Mouse (Mus musculus) heart, embryonic 12.5 days (tissue): Measurements from ENCODE around the gene Cfap36. TPM values are rescaled to one million over a fixed set of nuclear protein-coding genes. Genes with fewer than 3 reads are reported as not detected.

Source experiments
- ATAC-seq: fragments of 200-750 bp; cut with Nextera tagmentation; 2 replicates; pipeline ENCODE4 v1.8.0; 2017; ENCODE audit warnings: moderate TSS enrichment, moderate library complexity; ENCODE audit not compliant: insufficient number of reproducible peaks, low FRiP score
- H3K27ac ChIP-seq: fragments of 300-500 bp; sonication (generic); 2 replicates; pipeline ENCODE4 v1.5.1; 2016; ENCODE audit warnings: mild to moderate bottlenecking, moderate library complexity; ENCODE audit not compliant: poor library complexity, severe bottlenecking
- H3K27me3 ChIP-seq: fragments of 300-500 bp; sonication (generic); replicated peaks from 2 replicates; pipeline ENCODE4 v1.6.1; 2016; ENCODE audit warnings: mild to moderate bottlenecking, moderate library complexity
- H3K36me3 ChIP-seq: fragments of 300-500 bp; sonication (generic); 2 replicates; pipeline ENCODE4 v1.6.1; 2016; ENCODE audit warnings: mild to moderate bottlenecking, moderate library complexity
- H3K4me1 ChIP-seq: fragments of 300-500 bp; sonication (generic); replicated peaks from 2 replicates; pipeline ENCODE4 v1.6.1; 2016; ENCODE audit warnings: mild to moderate bottlenecking
- H3K4me2 ChIP-seq: fragments of 300-500 bp; sonication (generic); 2 replicates; pipeline ENCODE4 v1.6.1; 2016; ENCODE audit warnings: mild to moderate bottlenecking, moderate library complexity
- H3K4me3 ChIP-seq: fragments of 300-500 bp; sonication (generic); 2 replicates; pipeline ENCODE4 v1.5.1; 2016; ENCODE audit warnings: mild to moderate bottlenecking
- H3K9ac ChIP-seq: fragments of 300-500 bp; sonication (generic); 2 replicates; pipeline ENCODE4 v1.6.1; 2016; ENCODE audit warnings: mild to moderate bottlenecking, moderate library complexity
- H3K9me3 ChIP-seq: fragments of 300-500 bp; sonication (generic); replicated peaks from 2 replicates; pipeline ENCODE4 v1.6.1; 2016; ENCODE audit warnings: mild to moderate bottlenecking, moderate library complexity
- WGBS: fragments of 180-500 bp; shearing (Covaris S2); methylation state at CpG from one replicate; pipeline ENCODE4 v1.1.7; 2016; 5-methylcytosine and 5-hydroxymethylcytosine counted together
- polyA plus RNA-seq: library from polyadenylated mRNA; unstranded; fragments of >200 nt; fragmentation: Nextera tagmentation; extraction: Ambion mirVana; gene quantifications from 2 replicates; pipeline ENCODE4 v1.2.1, GENCODE M21; 2016

Gene Cfap36
- polyA plus RNA-seq, 1 experiment from 2014 or later: 52.7 TPM

GRCm38 (mm10) chr11:29238551-29238950 lies 8.7 kb downstream of the Cfap36 start:
- H3K9me3 ChIP-seq: no peaks in the 10 kb centered on the region
- ATAC-seq: no peak

GRCm38 (mm10) chr11:29238047-29238446 lies 9.2 kb downstream of the Cfap36 start:
- no peak for ATAC-seq
- Histone ChIP-seq H3K27ac (no peak overlapping the region), H3K36me3 (peaks cover 19% of the 10 kb centered on the region), H3K4me1 (peaks cover 6% of the 10 kb centered on the region), H3K9me3 (no peaks in the 10 kb centered on the region), H3K4me3 (no peak overlapping the region), H3K4me2 (no peak overlapping the region), H3K27me3 (no peaks in the 10 kb centered on the region), H3K9ac (no peak overlapping the region)

More at GRCm38 (mm10) chr11:29238551-29238950, 8.7 kb downstream of the Cfap36 start:
- peaks cover 1% of the 10 kb centered on the region for H3K4me1 ChIP-seq
- H3K36me3 ChIP-seq: peaks cover 20% of the 10 kb centered on the region
- no peak overlapping the region for H3K4me2 ChIP-seq
- no peak overlapping the region for H3K4me3 ChIP-seq
- WGBS: 75% methylated on average over 3 of the region's 3 CpGs
- no peaks in the 10 kb centered on the region for H3K27me3 ChIP-seq
- no peak overlapping the region for H3K27ac ChIP-seq
- no peak overlapping the region for H3K9ac ChIP-seq

- ATAC-seq: no peak
- Histone ChIP-seq H3K9me3 (no peaks in the 10 kb centered on the region), H3K27me3 (no peaks in the 10 kb centered on the region), H3K4me1 (peaks cover 6% of the 10 kb centered on the region), H3K9ac (no peak overlapping the region), H3K4me3 (no peak overlapping the region), H3K4me2 (no peak overlapping the region), H3K27ac (no peak overlapping the region), H3K36me3 (peaks cover 13% of the 10 kb centered on the region)
These were observed 9.8 kb downstream of the Cfap36 start for GRCm38 (mm10) chr11:29237364-29237763.

- Histone ChIP-seq H3K36me3 (peaks cover 15% of the 10 kb centered on the region), H3K9ac (no peak overlapping the region), H3K4me2 (no peak overlapping the region), H3K4me1 (peaks cover 6% of the 10 kb centered on the region), H3K9me3 (no peaks in the 10 kb centered on the region), H3K4me3 (no peak overlapping the region), H3K27ac (no peak overlapping the region), H3K27me3 (no peaks in the 10 kb centered on the region)
- WGBS: 87% methylated on average over 1 of the region's 1 CpGs
- ATAC-seq: no peak
These were observed 13.6 kb downstream of the Cfap36 start for GRCm38 (mm10) chr11:29233569-29233968.

GRCm38 (mm10) chr11:29228957-29229356 lies 18.3 kb downstream of the Cfap36 start:
- no peaks in the 10 kb centered on the region for H3K9me3 ChIP-seq
- 95% methylated on average over 2 of the region's 2 CpGs for WGBS
- H3K27ac ChIP-seq: no peak overlapping the region
- peaks cover 35% of the 10 kb centered on the region for H3K36me3 ChIP-seq
- H3K4me1 ChIP-seq: peaks cover 6% of the 10 kb centered on the region
- H3K4me3 ChIP-seq: no peak overlapping the region
- no peak for ATAC-seq
- H3K27me3 ChIP-seq: no peaks in the 10 kb centered on the region
- H3K9ac ChIP-seq: no peak overlapping the region
- H3K4me2 ChIP-seq: no peak overlapping the region

- ATAC-seq: no peak
These were observed 22.5 kb downstream of the Cfap36 start for GRCm38 (mm10) chr11:29224754-29225153.

GRCm38 (mm10) chr11:29222310-29222709 lies 24.9 kb downstream of the Cfap36 start:
- 24% methylated on average over 5 of the region's 5 CpGs for WGBS
- Histone ChIP-seq H3K36me3 (peaks cover 45% of the 10 kb centered on the region), H3K27me3 (no peaks in the 10 kb centered on the region), H3K9me3 (no peaks in the 10 kb centered on the region), H3K9ac (no peak overlapping the region), H3K4me1 (0 out of 2 replicates have a peak, but pooled peaks cover 5% of the 10 kb centered on the region), H3K4me3 (no peak overlapping the region), H3K4me2 (no peak overlapping the region), H3K27ac (no peak overlapping the region)
- ATAC-seq: no peak

More at GRCm38 (mm10) chr11:29224754-29225153, 22.5 kb downstream of the Cfap36 start:
- Histone ChIP-seq H3K9me3 (no peaks in the 10 kb centered on the region), H3K27ac (no peak overlapping the region), H3K9ac (no peak overlapping the region), H3K4me2 (no peak overlapping the region), H3K27me3 (no peaks in the 10 kb centered on the region), H3K36me3 (peaks cover 53% of the 10 kb centered on the region), H3K4me3 (no peak overlapping the region), H3K4me1 (0 out of 2 replicates have a peak, but pooled peaks cover 5% of the 10 kb centered on the region)
- WGBS: 90% methylated on average over 2 of the region's 2 CpGs

- Histone ChIP-seq H3K4me2 (no peak overlapping the region), H3K4me1 (0 out of 2 replicates have a peak, but pooled peaks cover 5% of the 10 kb centered on the region), H3K27ac (no peak overlapping the region), H3K9me3 (no peaks in the 10 kb centered on the region), H3K27me3 (no peaks in the 10 kb centered on the region), H3K36me3 (peaks cover 57% of the 10 kb centered on the region), H3K4me3 (no peak overlapping the region), H3K9ac (no peak overlapping the region)
- ATAC-seq: no peak
These were observed 28.2 kb downstream of the Cfap36 start for GRCm38 (mm10) chr11:29219055-29219454.

- peaks cover 52% of the 10 kb centered on the region for H3K36me3 ChIP-seq
These were observed 31.0 kb downstream of the Cfap36 start for GRCm38 (mm10) chr11:29216196-29216595.

GRCm38 (mm10) chr11:29209774-29210173 lies 37.4 kb downstream of the Cfap36 start:
- WGBS: 87% methylated on average over 2 of the region's 2 CpGs
- Histone ChIP-seq H3K36me3 (peaks cover 28% of the 10 kb centered on the region), H3K27ac (no peak overlapping the region)

More at GRCm38 (mm10) chr11:29216196-29216595, 31.0 kb downstream of the Cfap36 start:
- H3K9ac ChIP-seq: no peak overlapping the region
- WGBS: 75% methylated on average over 2 of the region's 2 CpGs
- no peak overlapping the region for H3K4me3 ChIP-seq
- no peak overlapping the region for H3K27ac ChIP-seq
- no peaks in the 10 kb centered on the region for H3K27me3 ChIP-seq
- no peak overlapping the region for H3K4me2 ChIP-seq
- no peaks in the 10 kb centered on the region for H3K9me3 ChIP-seq
- no peaks in the 10 kb centered on the region for H3K4me1 ChIP-seq
- ATAC-seq: no peak

GRCm38 (mm10) chr11:29203653-29204052 lies 43.6 kb downstream of the Cfap36 start:
- no peak for ATAC-seq
- Histone ChIP-seq H3K9ac (no peak overlapping the region), H3K27me3 (no peaks in the 10 kb centered on the region), H3K27ac (no peak overlapping the region), H3K9me3 (no peaks in the 10 kb centered on the region), H3K4me1 (no peaks in the 10 kb centered on the region), H3K36me3 (peaks cover 29% of the 10 kb centered on the region), H3K4me2 (no peak overlapping the region), H3K4me3 (no peak overlapping the region)
- WGBS: 84% methylated on average over 5 of the region's 5 CpGs

More at GRCm38 (mm10) chr11:29209774-29210173, 37.4 kb downstream of the Cfap36 start:
- H3K4me2 ChIP-seq: no peak overlapping the region
- no peaks in the 10 kb centered on the region for H3K4me1 ChIP-seq
- no peak overlapping the region for H3K4me3 ChIP-seq
- no peak for ATAC-seq
- no peak overlapping the region for H3K9ac ChIP-seq
- no peaks in the 10 kb centered on the region for H3K9me3 ChIP-seq
- H3K27me3 ChIP-seq: no peaks in the 10 kb centered on the region

GRCm38 (mm10) chr11:29188981-29189380 lies 58.2 kb downstream of the Cfap36 start:
- no peaks in the 10 kb centered on the region for H3K27me3 ChIP-seq
- WGBS: 86% methylated on average over 2 of the region's 2 CpGs
- no peak overlapping the region for H3K9ac ChIP-seq
- no peaks in the 10 kb centered on the region for H3K9me3 ChIP-seq
- H3K36me3 ChIP-seq: peaks cover 40% of the 10 kb centered on the region
- H3K4me2 ChIP-seq: no peak overlapping the region
- no peaks in the 10 kb centered on the region for H3K4me1 ChIP-seq
- no peak for ATAC-seq
- no peak overlapping the region for H3K27ac ChIP-seq
- no peak overlapping the region for H3K4me3 ChIP-seq
